ENCODE assay signal across 28 mouse cellular contexts in the genomic region with DNA sequence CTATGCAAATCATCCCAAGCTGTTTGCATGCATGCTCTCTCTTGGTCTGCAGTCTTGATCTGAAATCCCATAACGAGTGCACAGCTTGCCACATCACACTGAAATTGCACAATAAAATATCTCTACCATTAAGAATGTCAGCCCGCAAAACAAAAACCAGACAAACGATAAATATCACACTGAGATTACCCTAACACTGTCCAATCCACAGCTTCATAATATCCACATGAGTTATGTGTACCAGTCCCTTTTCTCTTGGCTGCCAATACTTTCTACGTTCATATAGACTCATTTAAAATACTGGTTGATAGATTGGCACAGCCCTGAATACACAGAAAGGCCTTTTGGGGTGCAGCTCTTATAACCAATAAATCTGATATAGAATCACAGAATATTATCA.
"Had no signal": no experiment of that assay in that cellular context is flagged by ENCODE, and none has a peak within 500 bp of the region (broad histone marks: within the 10 kb centered on the region; RNA-seq: fewer than 3 reads in every experiment).

No protein-coding gene starts in this region.

- H3K27ac ChIP-seq: embryonic facial prominence, embryonic 10.5 days; embryonic facial prominence, embryonic 12.5 days; embryonic facial prominence, embryonic 13.5 days; embryonic facial prominence, embryonic 15.5 days; forebrain, embryonic 10.5 days; forebrain, embryonic 12.5 days; forebrain, embryonic 13.5 days; forebrain, embryonic 15.5 days; gastrocnemius, adult 2 months had no signal

- H3K27me3 ChIP-seq: embryonic facial prominence, embryonic 12.5 days; embryonic facial prominence, embryonic 13.5 days; embryonic facial prominence, embryonic 15.5 days; forebrain, embryonic 12.5 days; forebrain, embryonic 13.5 days; forebrain, embryonic 15.5 days had no signal

- DNase-seq: cerebellum, adult 18-20 months; cerebellum, adult 2 months; cerebellum, adult 8-10 months; cerebellum, adult 9-10 months; cerebellum, adult 9-11 months; cerebellum, postnatal 10 days; cerebellum, postnatal 14 days; cerebellum, postnatal 25 days; cerebellum, postnatal 36 days; embryo, embryonic 11 days; forebrain, postnatal 0 days; gastrocnemius, adult 2 months; gastrocnemius, postnatal 10 days; gastrocnemius, postnatal 14 days; gastrocnemius, postnatal 25 days; gastrocnemius, postnatal 36 days; heart, adult 11 months had no signal

- H3K36me3 ChIP-seq: embryonic facial prominence, embryonic 10.5 days; embryonic facial prominence, embryonic 12.5 days; embryonic facial prominence, embryonic 13.5 days; embryonic facial prominence, embryonic 15.5 days; forebrain, embryonic 10.5 days; forebrain, embryonic 12.5 days; forebrain, embryonic 15.5 days had no signal

- H3K4me2 ChIP-seq: embryonic facial prominence, embryonic 12.5 days; embryonic facial prominence, embryonic 13.5 days; embryonic facial prominence, embryonic 15.5 days; forebrain, embryonic 12.5 days; forebrain, embryonic 13.5 days; forebrain, embryonic 15.5 days had no signal

- ATAC-seq: forebrain, embryonic 13.5 days; forebrain, embryonic 14.5 days; forebrain, embryonic 15.5 days; forebrain, embryonic 16.5 days; forebrain, postnatal 0 days had no signal

- H3K4me1 ChIP-seq: embryonic facial prominence, embryonic 12.5 days; embryonic facial prominence, embryonic 13.5 days; embryonic facial prominence, embryonic 15.5 days; forebrain, embryonic 12.5 days; forebrain, embryonic 13.5 days; forebrain, embryonic 15.5 days had no signal

- H3K4me3 ChIP-seq: embryonic facial prominence, embryonic 10.5 days; embryonic facial prominence, embryonic 12.5 days; embryonic facial prominence, embryonic 13.5 days; embryonic facial prominence, embryonic 15.5 days; erythroblast, embryonic 14.5 days; forebrain, embryonic 10.5 days; forebrain, embryonic 12.5 days; forebrain, embryonic 13.5 days; forebrain, embryonic 15.5 days; gastrocnemius, adult 2 months had no signal

- H3K9ac ChIP-seq: embryonic facial prominence, embryonic 12.5 days; embryonic facial prominence, embryonic 13.5 days; embryonic facial prominence, embryonic 15.5 days; forebrain, embryonic 12.5 days; forebrain, embryonic 13.5 days; forebrain, embryonic 15.5 days; forebrain, postnatal 0 days had no signal

- H3K9me3 ChIP-seq: embryonic facial prominence, embryonic 10.5 days; embryonic facial prominence, embryonic 12.5 days; embryonic facial prominence, embryonic 13.5 days; embryonic facial prominence, embryonic 15.5 days; forebrain, embryonic 12.5 days; forebrain, embryonic 13.5 days; forebrain, embryonic 15.5 days had no signal
